Mouse (Mus musculus) kidney, adult 2 months (tissue): Measurements from ENCODE around the gene Polr3h. TPM values are rescaled to one million over a fixed set of nuclear protein-coding genes. Genes with fewer than 3 reads are reported as not detected.

Experiments used
- DNase-seq: peaks from one replicate; pipeline ENCODE4 v3.0.0; 2021
- H3K27ac ChIP-seq: fragments of 200-500 bp; 2 replicates; pipeline ENCODE4 v1.5.1; 2012; ENCODE audit warnings: low read depth, low read length, control low read depth, inconsistent platforms; ENCODE audit not compliant: insufficient read depth
- H3K27me3 ChIP-seq: fragments of 200-500 bp; replicated peaks from 2 replicates; pipeline ENCODE4 v1.6.1; 2012; ENCODE audit warnings: mild to moderate bottlenecking, moderate library complexity, low read length, inconsistent platforms; ENCODE audit not compliant: control insufficient read depth, insufficient read depth
- H3K36me3 ChIP-seq: fragments of 200-500 bp; 2 replicates; pipeline ENCODE4 v1.6.1; 2012; ENCODE audit warnings: mild to moderate bottlenecking, moderate library complexity, low read length, inconsistent platforms; ENCODE audit not compliant: control insufficient read depth, insufficient read depth
- H3K4me1 ChIP-seq: fragments of 200-500 bp; 2 replicates; pipeline ENCODE4 v1.6.1; 2011; ENCODE audit warnings: low read length; ENCODE audit not compliant: control insufficient read depth, insufficient read depth
- H3K4me3 ChIP-seq: fragments of 200-500 bp; 2 replicates; pipeline ENCODE4 v1.5.1; 2011; ENCODE audit warnings: mild to moderate bottlenecking, low read depth, low read length, control low read depth; ENCODE audit not compliant: insufficient read depth
- CTCF ChIP-seq: fragments of 200-500 bp; conservative IDR thresholded peaks from 2 replicates; pipeline ENCODE4 v1.5.1; 2011; ENCODE audit warnings: low read depth, mild to moderate bottlenecking, control low read depth, low read length, moderate library complexity, mixed read lengths; ENCODE audit not compliant: insufficient read depth, insufficient read length
- POLR2A ChIP-seq: fragments of 200-500 bp; IDR thresholded peaks from one replicate; pipeline ENCODE4 v1.6.1; 2011; ENCODE audit warnings: low read depth, low read length, control low read depth
- WGBS: fragments of 180-500 bp; shearing (Covaris S2); methylation state at CpG from one replicate; pipeline ENCODE4 v1.1.7; 2018; 5-methylcytosine and 5-hydroxymethylcytosine counted together
- polyA plus RNA-seq: library from polyadenylated mRNA; depleted of rRNA; stranded (reverse); fragments of >200 nt; gene quantifications from 2 replicates; pipeline ENCODE4 v1.2.3, GENCODE M21; 2012

The Polr3h gene
- polyA plus RNA-seq, 1 experiment: 20.2 TPM

GRCm38 (mm10) chr15:81957598-81957997 lies 31.6 kb upstream of the Polr3h start:
- 86% methylated on average over 11 of the region's 11 CpGs for WGBS
- Histone ChIP-seq H3K27me3 (no peaks in the 10 kb centered on the region), H3K4me3 (no peak overlapping the region), H3K4me1 (no peaks in the 10 kb centered on the region), H3K36me3 (no peaks in the 10 kb centered on the region; the same call in 1 of the 2 replicates), H3K27ac (no peak overlapping the region)
- DNase-seq: no peak
- TF ChIP-seq CTCF (no peak), POLR2A (no peak)

GRCm38 (mm10) chr15:81956457-81956856 lies 30.4 kb upstream of the Polr3h start:
- H3K27ac ChIP-seq: no peak overlapping the region
- no peaks in the 10 kb centered on the region for H3K27me3 ChIP-seq
- H3K4me1 ChIP-seq: no peaks in the 10 kb centered on the region
- no peaks in the 10 kb centered on the region; the same call in 1 of the 2 replicates for H3K36me3 ChIP-seq
- no peak overlapping the region for H3K4me3 ChIP-seq
- DNase-seq: peak; percentile 50
- WGBS: 65% methylated on average over 8 of the region's 8 CpGs
- TF ChIP-seq POLR2A (no peak), CTCF (peak; percentile 74)

- DNase-seq: no peak
- no peak overlapping the region for H3K4me3 ChIP-seq
Observed at GRCm38 (mm10) chr15:81955414-81955813, 29.4 kb upstream of the Polr3h start.

GRCm38 (mm10) chr15:81954716-81955115 lies 28.7 kb upstream of the Polr3h start:
- H3K4me3 ChIP-seq: no peak overlapping the region
- DNase-seq: no peak
- WGBS: 94% methylated on average over 6 of the region's 6 CpGs
- H3K27me3 ChIP-seq: no peaks in the 10 kb centered on the region
- no peaks in the 10 kb centered on the region for H3K4me1 ChIP-seq
- H3K36me3 ChIP-seq: no peaks in the 10 kb centered on the region; the same call in 1 of the 2 replicates
- H3K27ac ChIP-seq: no peak overlapping the region
- TF ChIP-seq CTCF (no peak), POLR2A (no peak)

More at GRCm38 (mm10) chr15:81955414-81955813, 29.4 kb upstream of the Polr3h start:
- TF ChIP-seq POLR2A (no peak), CTCF (no peak)
- no peaks in the 10 kb centered on the region for H3K27me3 ChIP-seq
- no peak overlapping the region for H3K27ac ChIP-seq
- 93% methylated on average over 15 of the region's 15 CpGs for WGBS
- H3K36me3 ChIP-seq: no peaks in the 10 kb centered on the region; the same call in 1 of the 2 replicates
- no peaks in the 10 kb centered on the region for H3K4me1 ChIP-seq

GRCm38 (mm10) chr15:81954151-81954583 lies 28.1 kb upstream of the Polr3h start:
- Histone ChIP-seq H3K27me3 (no peaks in the 10 kb centered on the region), H3K36me3 (no peaks in the 10 kb centered on the region; the same call in 1 of the 2 replicates), H3K27ac (no peak overlapping the region), H3K4me1 (no peaks in the 10 kb centered on the region; the same call in 1 of the 2 replicates), H3K4me3 (no peak overlapping the region)
- 83% methylated on average over 9 of the region's 9 CpGs for WGBS
- TF ChIP-seq POLR2A (no peak), CTCF (no peak)
- DNase-seq: no peak

- Histone ChIP-seq H3K27ac (no peak overlapping the region), H3K4me3 (no peak overlapping the region), H3K36me3 (no peaks in the 10 kb centered on the region; the same call in 1 of the 2 replicates), H3K27me3 (no peaks in the 10 kb centered on the region), H3K4me1 (no peaks in the 10 kb centered on the region; the same call in 1 of the 2 replicates)
- 90% methylated on average over 4 of the region's 4 CpGs for WGBS
- TF ChIP-seq POLR2A: no peak
- no peak for TF ChIP-seq CTCF
- no peak for DNase-seq
Observed at GRCm38 (mm10) chr15:81952310-81952709, 26.3 kb upstream of the Polr3h start.

- H3K4me3 ChIP-seq: no peak overlapping the region
Observed at GRCm38 (mm10) chr15:81951159-81951558, 25.1 kb upstream of the Polr3h start.

More at GRCm38 (mm10) chr15:81951159-81951558, 25.1 kb upstream of the Polr3h start:
- H3K27ac ChIP-seq: no peak overlapping the region
- no peaks in the 10 kb centered on the region; the same call in 1 of the 2 replicates for H3K4me1 ChIP-seq
- TF ChIP-seq POLR2A: no peak
- TF ChIP-seq CTCF: 0 out of 2 replicates have a peak, but pooled peaks have one; percentile 9
- DNase-seq: no peak
- no peaks in the 10 kb centered on the region; the same call in 1 of the 2 replicates for H3K36me3 ChIP-seq
- 84% methylated on average over 9 of the region's 9 CpGs for WGBS
- H3K27me3 ChIP-seq: no peaks in the 10 kb centered on the region
